Mouse (Mus musculus) heart, postnatal 0 days (tissue): ENCODE data around the gene Prss22.

Experiments
- CTCF ChIP-seq: IDR thresholded peaks from 2 replicates; pipeline ENCODE4 v1.5.1; 2016; ENCODE audit warnings: antibody characterized with exemption, control low read depth, low read depth
- EP300 ChIP-seq: IDR thresholded peaks from 2 replicates; pipeline ENCODE4 v1.6.1; 2016; ENCODE audit warnings: antibody characterized with exemption, low read depth

GRCm38 (mm10) chr17:24004071-24004665 lies 6.3 kb upstream of the Prss22 start:
- no peak for TF ChIP-seq EP300
- TF ChIP-seq CTCF, result no peak
